Mouse (Mus musculus) CD4-positive, CD25-positive, alpha-beta regulatory T cell, adult 2 months (primary cell): ENCODE results near the gene Tubgcp3.
"Not testable (repeated sequence)": the region's sequence is repeated elsewhere in the genome, so short reads cannot be mapped to it uniquely, and the experiment has no call there.

Source experiments
- DNase-seq: peaks from one replicate; pipeline ENCODE4 v3.0.0-alpha.2; 2012; ENCODE audit warnings: low read depth, low spot score

Tubgcp3 gene

GRCm38 (mm10) chr8:12672056-12672881 is at the start of gene Tubgcp3:
Gene Tubgcp3 (minus strand): TSS chr8:12672248.
- peak; percentile 93 for DNase-seq

GRCm38 (mm10) chr8:12719091-12719490 is 47.0 kb upstream of the Tubgcp3 start:
- DNase-seq = no peak

- DNase-seq = no peak
These were observed 44.0 kb upstream of the Tubgcp3 start for GRCm38 (mm10) chr8:12715861-12716585.

- DNase-seq = no peak
These were observed 39.6 kb upstream of the Tubgcp3 start for GRCm38 (mm10) chr8:12711623-12712022.

GRCm38 (mm10) chr8:12703597-12703996 is 31.5 kb upstream of the Tubgcp3 start:
- no peak for DNase-seq

GRCm38 (mm10) chr8:12702290-12702689 is 30.2 kb upstream of the Tubgcp3 start:
- DNase-seq = no peak

GRCm38 (mm10) chr8:12698660-12699277 is 26.7 kb upstream of the Tubgcp3 start:
- DNase-seq = no peak

GRCm38 (mm10) chr8:12688851-12689250 is 16.8 kb upstream of the Tubgcp3 start:
- DNase-seq = no peak

GRCm38 (mm10) chr8:12677529-12677928 is 5.5 kb upstream of the Tubgcp3 start:
- DNase-seq = peak; percentile 90

GRCm38 (mm10) chr8:12671473-12672055 is 484 bp downstream of the Tubgcp3 start:
- no peak for DNase-seq

- no peak for DNase-seq
These were observed 1.1 kb downstream of the Tubgcp3 start for GRCm38 (mm10) chr8:12670965-12671364.

GRCm38 (mm10) chr8:12668832-12669231 is 3.2 kb downstream of the Tubgcp3 start:
- DNase-seq = no peak

GRCm38 (mm10) chr8:12666530-12666929 is 5.5 kb downstream of the Tubgcp3 start:
- not testable (repeated sequence) for DNase-seq

GRCm38 (mm10) chr8:12663105-12663456 is 9.0 kb downstream of the Tubgcp3 start:
- DNase-seq = no peak

GRCm38 (mm10) chr8:12662375-12663104 is 9.5 kb downstream of the Tubgcp3 start:
- DNase-seq = no peak

GRCm38 (mm10) chr8:12657411-12657810 is 14.6 kb downstream of the Tubgcp3 start:
- DNase-seq = no peak

- DNase-seq = no peak
These were observed 20.8 kb downstream of the Tubgcp3 start for GRCm38 (mm10) chr8:12651246-12651645.

- no peak for DNase-seq
These were observed 21.6 kb downstream of the Tubgcp3 start for GRCm38 (mm10) chr8:12650495-12650894.

GRCm38 (mm10) chr8:12648951-12649350 is 23.1 kb downstream of the Tubgcp3 start:
- DNase-seq = no peak

GRCm38 (mm10) chr8:12646536-12646935 is 25.5 kb downstream of the Tubgcp3 start:
- DNase-seq = no peak

- no peak for DNase-seq
These were observed 27.2 kb downstream of the Tubgcp3 start for GRCm38 (mm10) chr8:12644894-12645293.
